Mouse (Mus musculus): ENCODE measurements around the gene Hist2h2ab. TPM values are rescaled to one million over a fixed set of nuclear protein-coding genes. Genes with fewer than 3 reads are reported as not detected.
A peak's percentile ranks its signal among the peaks of the same experiment; 100 is the strongest.
"Not testable (repeated sequence)": the region's sequence is repeated elsewhere in the genome, so short reads cannot be mapped to it uniquely, and the experiment has no call there.

Hist2h2ab gene
- 0.73 TPM in 1 of 2 replicates, not detected in the other for polyA plus RNA-seq (2016; fragmentation: Nextera tagmentation; extraction: Ambion mirVana)

DNA sequence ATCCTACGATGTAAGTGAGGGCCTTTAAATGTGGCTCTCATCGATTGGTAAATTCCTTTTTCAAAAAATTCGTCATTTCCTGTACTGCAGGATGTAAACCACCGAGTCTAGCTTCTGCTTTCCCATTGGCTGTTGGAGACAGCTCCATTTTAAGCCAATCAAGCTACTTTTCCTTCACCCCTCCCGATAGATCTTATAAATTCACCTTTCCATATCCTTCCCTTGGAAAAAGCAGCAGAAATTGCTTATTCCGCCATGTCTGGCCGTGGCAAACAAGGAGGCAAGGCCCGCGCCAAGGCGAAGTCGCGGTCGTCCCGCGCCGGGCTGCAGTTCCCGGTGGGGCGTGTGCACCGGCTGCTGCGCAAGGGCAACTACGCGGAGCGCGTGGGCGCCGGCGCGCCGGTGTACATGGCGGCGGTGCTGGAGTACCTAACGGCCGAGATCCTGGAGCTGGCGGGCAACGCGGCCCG is at the start of gene Hist2h2ab, which contains the start of gene Bola1:
Gene Hist2h2ab (plus strand): TSS at position 205 of the 470 bp plus-strand sequence.
Gene Bola1 (minus strand): TSS at position 49 of the 470 bp plus-strand sequence.
- H3K36me3 ChIP-seq: no peaks in the 10 kb centered on the region
- no peaks in the 10 kb centered on the region for H3K9me3 ChIP-seq
- peaks cover 25% of the 10 kb centered on the region for H3K4me1 ChIP-seq
- H3K27ac ChIP-seq: peak within 1 kb of the TSS; percentile 94
- peak within 1 kb of the TSS; percentile 71 for H3K4me3 ChIP-seq
- no peaks in the 10 kb centered on the region for H3K27me3 ChIP-seq (ENCODE audit: insufficient read depth, poor library complexity, severe bottlenecking)
- WGBS: 0% methylated on average over 37 of the region's 37 CpGs
- DNase-seq (ENCODE audit: low spot score): peak; percentile 87

DNA sequence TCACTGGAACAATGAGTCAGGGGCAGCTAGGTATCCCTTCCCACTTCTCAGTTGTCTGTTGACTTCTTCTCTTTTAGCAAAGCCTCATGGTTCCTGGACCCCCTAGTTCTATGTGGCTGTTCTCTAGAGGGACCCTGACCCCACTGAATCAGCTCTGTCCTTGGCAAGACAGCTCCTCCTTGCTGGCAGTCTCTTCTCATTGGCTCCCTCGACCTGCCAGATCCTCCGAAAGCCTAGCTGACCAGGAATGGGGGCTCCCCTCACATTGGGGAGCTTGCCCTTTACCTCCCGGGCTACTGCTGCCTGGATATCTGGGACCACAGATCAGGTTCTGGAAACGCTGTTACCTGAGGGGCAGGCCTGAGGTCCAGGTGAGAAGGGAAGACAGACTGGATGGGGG is 49.4 kb upstream of the Hist2h2ab start:
- Histone ChIP-seq H3K4me3 (no peak overlapping the region), H3K27me3 (ENCODE audit: insufficient read depth, poor library complexity, severe bottlenecking) (no peaks in the 10 kb centered on the region), H3K9me3 (no peaks in the 10 kb centered on the region), H3K4me1 (peaks cover 35% of the 10 kb centered on the region), H3K27ac (peak overlapping the region; percentile 96; the same call in 1 of the 2 replicates), H3K36me3 (peaks cover 20% of the 10 kb centered on the region)
- 88% methylated on average over 4 of the region's 4 CpGs for WGBS
- DNase-seq (ENCODE audit: low spot score): no peak

DNA sequence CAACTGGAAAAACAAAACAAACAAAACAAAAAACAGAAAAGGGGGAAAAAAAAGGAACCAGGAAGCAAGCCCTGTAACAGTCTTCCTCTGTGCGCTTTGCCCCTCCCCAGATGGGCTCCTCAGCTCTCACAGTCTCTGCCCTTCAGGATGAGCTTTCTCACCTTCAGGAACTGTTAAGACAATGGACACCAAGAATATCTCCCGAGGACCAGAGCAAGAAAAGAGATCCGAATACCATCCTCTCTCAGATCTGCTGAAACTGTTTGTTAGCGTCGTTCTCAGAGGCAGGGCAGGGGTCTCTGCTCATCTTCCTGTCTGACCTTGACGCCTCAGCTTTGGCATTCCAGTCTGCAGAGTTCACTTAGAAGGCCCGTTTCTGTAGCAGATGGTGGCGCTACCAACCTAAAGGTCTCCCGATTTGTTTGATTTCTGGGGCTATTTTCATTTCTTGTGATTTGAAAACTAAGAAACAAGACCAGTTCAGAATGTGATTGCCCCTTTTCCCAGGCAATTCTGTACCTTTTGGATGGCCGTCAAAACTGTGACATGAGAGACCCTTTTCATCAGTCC is 48.6 kb upstream of the Hist2h2ab start:
- DNase-seq (ENCODE audit: low spot score): no peak
- peak overlapping the region; percentile 88 for H3K4me3 ChIP-seq
- no peaks in the 10 kb centered on the region for H3K27me3 ChIP-seq (ENCODE audit: insufficient read depth, poor library complexity, severe bottlenecking)
- H3K27ac ChIP-seq: peak overlapping the region; percentile 96
- H3K36me3 ChIP-seq: peaks cover 27% of the 10 kb centered on the region
- peaks cover 35% of the 10 kb centered on the region for H3K4me1 ChIP-seq
- WGBS: 52% methylated on average over 10 of the region's 10 CpGs
- no peaks in the 10 kb centered on the region for H3K9me3 ChIP-seq

DNA sequence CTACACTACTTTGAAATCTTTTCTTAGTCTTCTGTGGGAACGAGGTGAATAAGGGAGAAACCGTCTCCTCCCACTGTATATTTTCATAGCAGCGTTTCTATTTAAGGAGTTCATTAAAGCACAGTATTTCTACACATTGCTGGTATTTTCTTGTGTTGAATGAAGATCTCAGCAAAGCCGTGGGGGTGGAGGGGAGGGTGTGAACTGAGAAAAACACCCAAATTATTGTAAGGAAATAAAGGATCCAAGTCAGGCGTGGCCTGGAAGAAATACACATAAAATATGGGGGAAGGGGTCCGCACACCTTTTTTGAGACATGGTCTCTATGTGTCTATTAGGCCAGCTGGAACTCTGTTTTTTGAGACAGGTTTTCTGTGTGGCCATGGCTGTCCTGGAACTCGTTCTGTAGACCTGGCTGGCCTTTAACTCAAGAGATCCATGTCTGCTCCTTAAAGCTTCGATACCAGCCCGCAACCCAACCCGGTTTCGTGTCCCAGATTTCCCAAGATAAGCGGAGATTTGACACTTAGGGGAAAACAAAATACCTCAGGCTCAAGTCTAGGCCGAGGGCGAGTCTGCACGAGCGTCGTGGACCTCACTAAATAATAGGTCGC is 48.0 kb upstream of the Hist2h2ab start:
- peak overlapping the region; percentile 88 for H3K4me3 ChIP-seq
- no peaks in the 10 kb centered on the region for H3K27me3 ChIP-seq (ENCODE audit: insufficient read depth, poor library complexity, severe bottlenecking)
- 22% methylated on average over 18 of the region's 18 CpGs for WGBS
- H3K4me1 ChIP-seq: peaks cover 35% of the 10 kb centered on the region
- peaks cover 33% of the 10 kb centered on the region for H3K36me3 ChIP-seq
- no peaks in the 10 kb centered on the region for H3K9me3 ChIP-seq
- DNase-seq (ENCODE audit: low spot score): no peak
- peak overlapping the region; percentile 96 for H3K27ac ChIP-seq

DNA sequence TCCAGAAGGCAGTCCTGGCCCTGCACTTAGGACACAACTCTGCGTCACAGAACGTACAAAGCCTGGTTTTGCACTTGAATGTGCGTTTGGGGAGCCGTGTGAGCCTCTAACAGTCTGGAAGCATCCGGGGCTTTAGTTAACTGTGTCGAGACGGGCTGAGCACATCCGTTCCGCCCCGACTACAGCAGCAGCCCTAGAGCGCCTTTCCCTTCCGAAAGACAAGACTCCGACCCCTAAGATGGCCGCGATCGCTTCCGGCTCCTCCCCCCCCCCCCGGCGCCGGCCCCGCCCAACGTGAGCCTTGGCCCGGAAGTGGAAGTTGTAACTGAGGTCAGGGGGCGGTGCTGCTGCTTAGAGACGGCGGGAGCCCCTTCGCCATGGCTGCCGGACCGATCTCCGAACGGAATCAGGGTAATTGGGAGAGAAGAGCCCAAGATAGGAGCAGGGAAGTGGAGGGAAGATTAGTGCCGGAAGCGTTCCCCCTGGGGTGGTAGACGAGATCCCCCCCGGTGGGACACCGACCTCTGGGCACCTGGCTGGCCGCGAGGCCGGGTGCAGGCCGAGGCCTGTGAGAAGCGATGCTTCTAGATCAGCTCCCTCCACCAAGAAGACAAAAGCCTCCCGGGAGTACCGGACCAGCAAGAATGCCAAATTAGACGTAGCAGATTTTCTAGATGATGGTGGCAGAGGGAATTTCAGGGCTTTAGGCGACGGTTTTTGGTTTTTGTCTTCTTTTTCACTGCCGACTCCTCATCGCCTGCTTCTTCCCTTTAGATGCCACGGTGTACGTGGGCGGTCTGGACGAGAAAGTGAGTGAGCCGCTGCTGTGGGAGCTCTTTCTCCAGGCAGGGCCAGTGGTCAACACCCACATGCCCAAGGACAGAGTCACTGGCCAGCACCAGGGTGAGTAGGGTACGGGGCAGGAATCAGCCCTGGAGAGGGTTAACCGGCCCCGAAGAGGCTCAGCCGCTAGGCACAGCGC is 47.2 kb upstream of the Hist2h2ab start, which contains the start of gene Sf3b4:
Gene Sf3b4 (plus strand): TSS at position 136 of the 982 bp plus-strand sequence.
- no peaks in the 10 kb centered on the region for H3K27me3 ChIP-seq (ENCODE audit: insufficient read depth, poor library complexity, severe bottlenecking)
- H3K4me1 ChIP-seq: peaks cover 35% of the 10 kb centered on the region
- under 1% methylated on average over 58 of the region's 58 CpGs for WGBS
- peaks cover 39% of the 10 kb centered on the region for H3K36me3 ChIP-seq
- peak; percentile 97 for DNase-seq (ENCODE audit: low spot score)
- peak within 1 kb of the TSS; percentile 96 for H3K27ac ChIP-seq
- no peaks in the 10 kb centered on the region for H3K9me3 ChIP-seq
- H3K4me3 ChIP-seq: peak within 1 kb of the TSS; percentile 88

DNA sequence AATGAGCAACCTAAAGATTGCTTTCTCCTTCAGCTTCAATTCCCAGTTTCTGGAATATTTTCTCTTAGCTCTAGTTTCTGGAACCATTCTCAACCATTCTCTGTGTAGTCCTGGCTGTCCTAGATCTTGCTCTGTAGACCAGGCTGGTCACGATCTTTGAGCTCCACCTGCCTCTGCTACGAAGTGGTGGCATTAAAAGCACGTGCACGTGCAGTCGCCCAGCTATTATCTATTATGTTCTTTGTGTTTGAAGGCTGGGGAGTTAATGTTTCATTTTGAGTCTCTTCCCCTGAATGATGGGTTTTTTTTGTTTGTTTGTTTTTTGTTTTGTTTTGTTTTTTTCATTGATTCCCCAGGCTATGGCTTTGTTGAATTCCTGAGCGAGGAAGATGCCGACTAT is 46.5 kb upstream of the Hist2h2ab start:
- Histone ChIP-seq H3K4me3 (peak overlapping the region; percentile 88), H3K36me3 (peaks cover 46% of the 10 kb centered on the region), H3K4me1 (peaks cover 33% of the 10 kb centered on the region), H3K9me3 (no peaks in the 10 kb centered on the region), H3K27me3 (ENCODE audit: insufficient read depth, poor library complexity, severe bottlenecking) (no peaks in the 10 kb centered on the region), H3K27ac (peak overlapping the region; percentile 96)
- no peak for DNase-seq (ENCODE audit: low spot score)
- WGBS: 37% methylated on average over 7 of the region's 7 CpGs

DNA sequence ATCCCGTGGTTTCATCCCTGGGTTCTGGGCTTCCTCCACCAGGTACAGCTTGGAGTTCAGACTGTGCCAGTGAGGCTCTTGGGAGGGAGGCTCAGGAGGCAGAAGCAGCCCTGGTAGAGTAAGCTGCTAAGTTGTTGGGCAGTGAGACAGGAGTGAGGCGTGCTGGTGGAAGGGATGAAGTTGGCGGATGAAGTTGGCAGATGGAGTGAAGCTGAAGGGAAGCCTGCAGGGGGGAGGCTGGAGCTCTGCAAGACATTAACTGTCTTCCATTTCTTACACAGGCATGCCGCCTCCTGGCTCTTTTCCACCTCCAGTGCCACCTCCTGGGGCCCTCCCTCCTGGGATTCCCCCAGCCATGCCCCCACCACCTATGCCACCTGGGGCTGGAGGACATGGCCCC is 45.6 kb upstream of the Hist2h2ab start:
- DNase-seq (ENCODE audit: low spot score); H3K27ac ChIP-seq; H3K27me3 ChIP-seq (ENCODE audit: insufficient read depth, poor library complexity, severe bottlenecking); H3K9me3 ChIP-seq: not testable (repeated sequence)
- WGBS: 86% methylated on average over 4 of the region's 4 CpGs
- Histone ChIP-seq H3K4me3 (peak overlapping the region; percentile 36; the same call in 1 of the 2 replicates), H3K36me3 (peaks cover 53% of the 10 kb centered on the region), H3K4me1 (peaks cover 25% of the 10 kb centered on the region)

DNA sequence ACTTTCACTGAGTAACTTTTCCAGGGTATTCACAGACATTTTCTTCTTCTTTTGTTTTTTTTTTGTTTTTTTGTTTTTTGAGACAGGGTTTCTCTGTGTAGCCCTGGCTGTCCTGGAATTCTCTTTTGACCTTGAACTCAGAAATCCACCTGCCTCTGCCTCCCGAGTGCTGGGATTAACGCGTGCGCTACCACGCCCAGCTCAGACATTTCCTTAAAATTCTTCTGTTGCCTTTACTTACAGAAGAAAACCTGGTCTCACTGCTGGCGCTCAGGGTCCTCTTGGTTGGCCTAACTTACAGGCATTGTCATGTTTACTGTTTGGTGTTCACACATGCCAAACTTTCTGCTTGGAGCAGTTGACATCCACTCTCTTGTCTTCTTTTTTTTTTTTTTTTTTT is 44.4 kb upstream of the Hist2h2ab start:
- H3K9me3 ChIP-seq: no peaks in the 10 kb centered on the region
- 96% methylated on average over 6 of the region's 6 CpGs for WGBS
- H3K4me3 ChIP-seq: no peak overlapping the region
- H3K36me3 ChIP-seq: peaks cover 50% of the 10 kb centered on the region
- DNase-seq (ENCODE audit: low spot score): no peak
- H3K27me3 ChIP-seq (ENCODE audit: insufficient read depth, poor library complexity, severe bottlenecking): no peaks in the 10 kb centered on the region
- no peak overlapping the region for H3K27ac ChIP-seq
- peaks cover 25% of the 10 kb centered on the region for H3K4me1 ChIP-seq

DNA sequence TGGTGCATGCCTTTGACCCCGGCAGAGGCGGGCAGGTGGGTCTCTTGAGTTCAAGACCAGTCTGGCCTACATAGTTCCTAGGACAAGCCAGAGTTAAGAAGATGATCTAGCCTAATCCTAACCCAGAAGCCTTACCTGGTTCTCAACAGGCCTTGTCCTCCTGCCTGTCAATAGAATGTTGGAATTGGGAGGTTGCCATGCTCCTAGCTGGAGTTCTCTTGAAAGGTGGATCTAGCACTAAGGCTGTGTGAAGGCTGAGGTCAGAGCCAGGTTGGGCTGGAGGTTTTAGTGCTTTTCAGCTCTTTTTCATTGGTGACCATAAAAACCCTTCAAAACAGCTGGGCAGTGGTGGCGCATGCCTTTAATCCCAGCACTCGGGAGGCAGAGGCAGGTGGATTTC is 41.2 kb upstream of the Hist2h2ab start:
- Histone ChIP-seq H3K4me3 (no peak overlapping the region), H3K27me3 (ENCODE audit: insufficient read depth, poor library complexity, severe bottlenecking) (no peaks in the 10 kb centered on the region), H3K27ac (no peak overlapping the region), H3K4me1 (peaks cover 43% of the 10 kb centered on the region), H3K36me3 (peaks cover 48% of the 10 kb centered on the region), H3K9me3 (no peaks in the 10 kb centered on the region)
- no peak for DNase-seq (ENCODE audit: low spot score)
- WGBS: 92% methylated on average over 4 of the region's 4 CpGs

DNA sequence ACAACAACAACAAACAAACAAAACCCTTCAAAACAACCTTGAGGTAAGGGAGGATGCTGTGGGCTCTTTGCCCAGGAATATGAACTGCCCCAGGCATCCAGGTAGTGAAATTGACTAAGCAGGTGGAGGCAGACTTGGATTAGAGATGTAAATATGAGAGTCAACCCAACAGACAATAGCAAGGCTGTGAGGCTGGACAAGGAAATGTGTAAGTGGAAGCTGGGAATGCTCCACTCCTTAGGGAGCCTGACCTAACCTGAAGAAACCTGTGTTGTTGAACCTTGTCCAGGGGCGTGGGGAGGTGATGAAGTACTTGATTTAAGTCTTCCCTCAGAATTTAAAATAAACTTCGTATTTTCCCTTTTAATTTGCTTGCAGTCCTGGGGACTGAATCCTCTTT is 40.8 kb upstream of the Hist2h2ab start:
- Histone ChIP-seq H3K27me3 (ENCODE audit: insufficient read depth, poor library complexity, severe bottlenecking) (no peaks in the 10 kb centered on the region), H3K4me1 (peaks cover 46% of the 10 kb centered on the region), H3K9me3 (no peaks in the 10 kb centered on the region), H3K36me3 (peaks cover 46% of the 10 kb centered on the region), H3K4me3 (no peak overlapping the region), H3K27ac (no peak overlapping the region)
- no peak for DNase-seq (ENCODE audit: low spot score)
- WGBS: 80% methylated on average over 2 of the region's 2 CpGs

DNA sequence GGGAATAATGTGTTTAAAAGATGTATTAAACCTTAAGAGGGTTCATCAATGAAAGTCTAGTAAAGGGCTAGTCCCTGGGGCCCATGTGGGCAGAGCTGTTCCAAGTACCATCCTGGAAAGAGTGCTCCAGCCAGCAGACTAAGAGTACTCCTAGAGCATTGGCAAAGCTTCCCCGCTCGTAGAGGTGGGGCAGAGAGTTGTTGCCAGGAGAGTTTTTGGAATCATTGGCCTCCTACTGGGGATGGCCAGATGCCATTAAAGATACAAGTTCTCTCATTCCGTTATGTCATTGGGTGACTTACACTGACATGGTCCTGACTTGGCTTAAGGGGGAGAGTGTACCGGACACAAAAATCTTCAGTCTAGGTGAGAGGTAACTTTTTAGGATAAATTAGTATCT is 40.1 kb upstream of the Hist2h2ab start:
- Histone ChIP-seq H3K4me3 (no peak overlapping the region), H3K36me3 (peaks cover 41% of the 10 kb centered on the region), H3K27ac (no peak overlapping the region), H3K27me3 (ENCODE audit: insufficient read depth, poor library complexity, severe bottlenecking) (no peaks in the 10 kb centered on the region), H3K4me1 (peaks cover 42% of the 10 kb centered on the region), H3K9me3 (no peaks in the 10 kb centered on the region)
- 64% methylated on average over 4 of the region's 4 CpGs for WGBS
- DNase-seq (ENCODE audit: low spot score): no peak

DNA sequence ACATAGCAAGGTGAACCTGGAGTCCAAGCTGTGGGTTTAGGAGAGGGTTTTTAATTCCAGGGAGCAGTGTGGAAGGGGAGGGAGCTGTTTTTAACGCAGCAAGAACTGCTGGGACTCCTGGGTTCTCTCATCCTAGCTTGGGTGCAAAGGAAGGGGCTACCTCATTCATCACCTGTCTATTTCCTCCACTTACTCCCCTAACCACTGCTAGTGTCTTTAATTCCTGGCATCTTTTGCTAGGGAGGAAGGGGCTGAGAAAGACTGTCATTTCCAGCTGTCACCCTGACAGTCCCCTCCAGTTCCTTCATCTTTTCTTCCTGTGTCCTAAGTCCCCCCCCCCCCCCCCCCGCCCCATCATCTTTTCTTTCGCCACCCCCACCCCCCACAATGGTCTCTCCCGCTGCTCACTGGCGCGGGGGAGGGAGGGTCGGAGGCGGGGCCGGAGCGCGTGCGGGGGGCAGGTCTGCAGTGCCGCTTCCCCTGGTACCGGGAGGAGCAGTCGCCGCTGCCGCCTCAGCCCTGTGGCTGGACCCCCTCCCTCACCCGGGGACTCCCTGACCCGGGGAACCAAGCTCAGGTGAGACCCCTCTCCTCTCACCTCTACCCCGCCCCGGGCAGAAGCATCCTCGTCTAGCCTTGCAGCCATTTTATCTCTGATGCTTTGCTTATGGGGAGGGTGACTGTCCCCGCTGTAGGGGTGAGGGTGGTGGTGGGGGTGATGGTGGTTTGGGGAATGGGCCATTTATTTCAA is 38.8 kb upstream of the Hist2h2ab start, which contains the start of gene Sv2a:
Gene Sv2a (plus strand): TSS at position 425 of the 751 bp plus-strand sequence.
- no peaks in the 10 kb centered on the region for H3K9me3 ChIP-seq
- no peak for DNase-seq (ENCODE audit: low spot score)
- H3K4me1 ChIP-seq: peaks cover 49% of the 10 kb centered on the region
- WGBS: 0% methylated on average over 17 of the region's 23 CpGs
- no peaks in the 10 kb centered on the region for H3K27me3 ChIP-seq (ENCODE audit: insufficient read depth, poor library complexity, severe bottlenecking)
- H3K4me3 ChIP-seq: peak within 1 kb of the TSS; percentile 78
- peaks cover 39% of the 10 kb centered on the region for H3K36me3 ChIP-seq
- peak within 1 kb of the TSS; percentile 90 for H3K27ac ChIP-seq

Data from heart, embryonic 10.5 days (tissue).